Mouse (Mus musculus) G1E (cell line): ENCODE results near the gene Syngr4.

Experiments used
- CTCF ChIP-seq: IDR thresholded peaks from 2 replicates; pipeline ENCODE4 v1.5.1; 2012; ENCODE audit warnings: low read depth, low read length, inconsistent platforms, mixed read lengths
- GATA1 ChIP-seq: IDR thresholded peaks from 2 replicates; pipeline ENCODE4 v1.6.1; 2012; ENCODE audit warnings: borderline replicate concordance, low read length, inconsistent platforms, mixed read lengths
- GATA2 ChIP-seq: IDR thresholded peaks from 2 replicates; pipeline ENCODE4 v1.6.1; 2012; ENCODE audit warnings: low read depth, low read length, inconsistent platforms, borderline replicate concordance
- POLR2AphosphoS5 ChIP-seq: IDR thresholded peaks from 2 replicates; pipeline ENCODE4 v1.6.1; 2012; ENCODE audit warnings: low read depth, low read length, inconsistent platforms; ENCODE audit not compliant: insufficient replicate concordance
- TAL1 ChIP-seq: conservative IDR thresholded peaks from 2 replicates; pipeline ENCODE4 v1.6.1; 2012; ENCODE audit warnings: low read depth, low read length, inconsistent platforms, mixed read lengths

DNA sequence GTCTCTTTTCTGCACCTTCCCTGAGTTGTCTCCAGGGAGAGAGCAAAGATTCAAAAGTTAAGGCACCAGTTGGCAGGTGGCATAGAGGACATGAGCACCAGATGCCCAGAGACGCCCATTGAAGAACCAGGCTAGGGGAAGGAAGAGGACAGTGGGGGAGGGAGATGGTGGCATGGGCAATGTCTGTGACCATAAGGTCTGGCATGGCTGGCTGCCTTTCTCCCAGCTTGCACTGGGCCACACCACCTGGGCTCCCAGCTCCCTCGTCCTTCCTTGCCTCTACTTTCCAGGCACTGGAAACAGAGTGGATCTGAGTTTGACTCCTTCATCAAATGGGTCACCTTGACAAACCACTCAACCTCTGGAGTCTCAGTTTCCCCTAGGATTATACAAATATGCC is 3.9 kb downstream of the Syngr4 start:
- no peak for TF ChIP-seq TAL1
- no peak for TF ChIP-seq CTCF
- no peak for TF ChIP-seq GATA1
- no peak for TF ChIP-seq GATA2
- no peak for TF ChIP-seq POLR2AphosphoS5
